Mouse (Mus musculus): ENCODE measurements around the gene Clec2g. TPM values are rescaled to one million over a fixed set of nuclear protein-coding genes. Genes with fewer than 3 reads are reported as not detected.
"Not testable (repeated sequence)": the region's sequence is repeated elsewhere in the genome, so short reads cannot be mapped to it uniquely, and the experiment has no call there.

The Clec2g gene
- polyA plus RNA-seq, 1 experiment: not detected

DNA sequence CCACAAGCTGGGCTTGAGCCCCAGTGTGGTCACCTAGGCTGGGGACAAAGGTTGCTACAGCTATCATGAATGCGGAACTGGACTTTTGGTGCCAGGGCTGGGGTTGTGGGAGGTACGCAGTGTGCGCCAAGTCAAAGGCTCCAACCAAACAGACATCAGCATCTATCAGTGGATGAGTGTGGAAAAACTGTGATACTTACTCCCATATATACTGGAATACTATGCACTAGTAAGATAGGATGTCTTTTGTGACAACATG lies 39.2 kb downstream of the Clec2g start:
- Histone ChIP-seq H3K27ac (ENCODE audit: insufficient read depth, low read depth, low read length) (no peak overlapping the region; the same call in 1 of the 2 replicates), H3K36me3 (ENCODE audit: control insufficient read depth, insufficient read depth, low read length) (no peaks in the 10 kb centered on the region), H3K4me1 (ENCODE audit: control insufficient read depth, insufficient read depth, insufficient read length, low read length) (no peaks in the 10 kb centered on the region), H3K4me3 (ENCODE audit: low read depth, low read length) (peak overlapping the region; percentile 35), H3K27me3 (ENCODE audit: control insufficient read depth, insufficient read depth, low read length) (no peaks in the 10 kb centered on the region)
- 90% methylated on average over 3 of the region's 3 CpGs for WGBS
- TF ChIP-seq POLR2A (IDR thresholded peaks at IDR 0.05; ENCODE audit: low read depth, low read length) (no peak), CTCF (IDR thresholded peaks at IDR 0.05; ENCODE audit: extremely low read depth, insufficient read length, insufficient replicate concordance, low read depth, low read length) (no peak)

DNA sequence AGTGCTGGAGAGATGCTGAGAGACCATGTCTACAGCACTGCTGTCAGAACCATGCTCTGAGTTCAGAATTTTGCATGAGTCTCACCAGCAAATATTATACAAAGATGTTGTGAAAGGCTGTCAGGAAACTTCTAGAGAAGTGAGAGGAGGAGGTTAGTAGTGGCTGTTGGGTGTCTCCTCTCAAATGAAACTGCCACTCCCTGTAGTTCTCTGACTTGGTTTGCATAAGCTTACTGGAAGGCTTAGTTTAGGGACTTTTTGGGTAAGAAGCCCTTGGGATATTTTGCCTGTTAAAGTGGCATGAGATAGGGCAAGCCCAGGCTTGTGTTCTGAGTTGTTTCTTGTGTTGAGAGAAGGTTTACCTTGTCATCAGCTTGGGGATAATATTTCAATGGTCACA lies 40.7 kb downstream of the Clec2g start:
- H3K4me3 ChIP-seq (ENCODE audit: low read depth, low read length); H3K4me1 ChIP-seq (ENCODE audit: control insufficient read depth, insufficient read depth, insufficient read length, low read length): not testable (repeated sequence)

DNA sequence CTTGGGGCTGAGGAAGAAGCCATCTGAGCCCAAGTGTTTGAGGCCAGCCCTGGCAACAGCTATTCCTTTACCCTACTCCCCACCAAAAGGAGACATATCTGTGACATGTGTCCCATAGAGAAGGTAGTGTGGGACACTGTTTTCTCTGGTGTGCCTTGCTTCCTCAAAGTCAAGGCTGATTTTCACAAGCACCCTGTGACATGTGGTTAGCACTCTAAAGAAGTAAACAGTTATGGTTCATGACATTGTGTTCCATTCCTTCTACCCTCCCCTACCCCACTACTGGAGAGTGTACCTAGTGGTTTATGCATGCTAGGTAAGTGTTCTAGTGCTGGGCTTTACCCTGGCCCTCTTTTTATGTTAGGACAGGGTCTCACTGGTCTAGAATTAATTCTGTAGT lies 42.0 kb downstream of the Clec2g start:
- H3K27ac ChIP-seq (ENCODE audit: insufficient read depth, low read depth, low read length): no peak overlapping the region

More for the DNA sequence above, 40.7 kb downstream of the Clec2g start:
- H3K36me3 ChIP-seq (ENCODE audit: control insufficient read depth, insufficient read depth, low read length); H3K27ac ChIP-seq (ENCODE audit: insufficient read depth, low read depth, low read length); H3K27me3 ChIP-seq (ENCODE audit: control insufficient read depth, insufficient read depth, low read length): not testable (repeated sequence)

DNA sequence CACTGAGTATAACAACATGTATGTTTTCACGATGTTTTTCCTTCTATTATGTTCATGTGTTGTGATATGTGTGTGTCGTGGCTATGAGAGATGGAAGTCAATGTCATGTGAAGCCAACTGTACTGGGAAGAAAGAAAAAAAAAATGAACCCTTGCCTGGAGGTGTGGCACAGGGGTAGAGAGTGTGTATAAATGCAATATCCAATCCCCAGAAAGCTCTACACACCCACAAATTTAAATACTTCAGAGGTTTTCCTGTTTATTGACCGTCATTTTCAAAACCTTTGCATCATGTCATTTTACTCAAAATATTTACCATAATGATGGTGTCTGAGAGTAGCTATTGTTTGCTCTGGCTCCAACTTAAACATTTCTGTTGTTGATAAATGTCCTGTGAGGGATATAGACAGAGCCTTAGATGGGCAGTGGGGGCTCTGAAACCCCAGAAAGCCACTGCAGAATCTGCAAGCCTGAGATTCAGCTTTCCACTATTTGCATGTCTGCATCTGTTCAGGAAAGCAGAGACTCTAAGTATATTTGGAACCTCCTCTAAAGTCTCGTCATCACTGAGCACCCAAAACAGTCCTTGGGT lies 47.9 kb downstream of the Clec2g start:
- H3K4me3 ChIP-seq (ENCODE audit: low read depth, low read length); H3K27ac ChIP-seq (ENCODE audit: insufficient read depth, low read depth, low read length); H3K4me1 ChIP-seq (ENCODE audit: control insufficient read depth, insufficient read depth, insufficient read length, low read length); H3K36me3 ChIP-seq (ENCODE audit: control insufficient read depth, insufficient read depth, low read length); H3K27me3 ChIP-seq (ENCODE audit: control insufficient read depth, insufficient read depth, low read length): not testable (repeated sequence)
- WGBS: 90% methylated on average over 4 of the region's 4 CpGs

More for the DNA sequence above, 42.0 kb downstream of the Clec2g start:
- TF ChIP-seq POLR2A (IDR thresholded peaks at IDR 0.05; ENCODE audit: low read depth, low read length) (no peak), CTCF (IDR thresholded peaks at IDR 0.05; ENCODE audit: extremely low read depth, insufficient read length, insufficient replicate concordance, low read depth, low read length) (no peak)
- no peaks in the 10 kb centered on the region for H3K36me3 ChIP-seq (ENCODE audit: control insufficient read depth, insufficient read depth, low read length)
- H3K4me1 ChIP-seq (ENCODE audit: control insufficient read depth, insufficient read depth, insufficient read length, low read length): no peaks in the 10 kb centered on the region
- H3K4me3 ChIP-seq (ENCODE audit: low read depth, low read length): no peak overlapping the region
- H3K27me3 ChIP-seq (ENCODE audit: control insufficient read depth, insufficient read depth, low read length): no peaks in the 10 kb centered on the region

DNA sequence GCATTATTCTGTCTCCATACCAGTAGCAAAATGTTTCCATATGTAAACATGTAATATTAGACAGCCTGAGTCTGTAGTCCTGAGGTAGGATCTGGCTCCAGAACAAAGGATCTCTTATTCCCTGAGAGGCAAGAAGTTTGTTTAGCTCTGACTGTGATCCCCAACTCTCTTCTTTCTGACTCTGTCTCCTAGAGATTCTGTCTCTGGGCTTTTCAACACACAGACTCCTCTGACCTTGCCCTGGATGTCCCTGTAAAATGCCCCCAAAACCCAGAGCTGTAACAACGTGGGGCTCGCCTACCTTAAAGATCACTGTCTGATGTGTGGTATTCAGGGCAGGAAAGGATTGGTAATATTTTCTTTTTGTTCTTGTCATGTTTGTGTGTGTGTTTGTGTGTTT lies 58.2 kb downstream of the Clec2g start:
- Histone ChIP-seq H3K4me3 (ENCODE audit: low read depth, low read length) (no peak overlapping the region), H3K27ac (ENCODE audit: insufficient read depth, low read depth, low read length) (no peak overlapping the region), H3K27me3 (ENCODE audit: control insufficient read depth, insufficient read depth, low read length) (no peaks in the 10 kb centered on the region), H3K4me1 (ENCODE audit: control insufficient read depth, insufficient read depth, insufficient read length, low read length) (peaks cover 15% of the 10 kb centered on the region), H3K36me3 (ENCODE audit: control insufficient read depth, insufficient read depth, low read length) (no peaks in the 10 kb centered on the region)
- TF ChIP-seq CTCF (IDR thresholded peaks at IDR 0.05; ENCODE audit: extremely low read depth, insufficient read length, insufficient replicate concordance, low read depth, low read length) (no peak), POLR2A (IDR thresholded peaks at IDR 0.05; ENCODE audit: low read depth, low read length) (no peak)
- 74% methylated on average over 2 of the region's 2 CpGs for WGBS

DNA sequence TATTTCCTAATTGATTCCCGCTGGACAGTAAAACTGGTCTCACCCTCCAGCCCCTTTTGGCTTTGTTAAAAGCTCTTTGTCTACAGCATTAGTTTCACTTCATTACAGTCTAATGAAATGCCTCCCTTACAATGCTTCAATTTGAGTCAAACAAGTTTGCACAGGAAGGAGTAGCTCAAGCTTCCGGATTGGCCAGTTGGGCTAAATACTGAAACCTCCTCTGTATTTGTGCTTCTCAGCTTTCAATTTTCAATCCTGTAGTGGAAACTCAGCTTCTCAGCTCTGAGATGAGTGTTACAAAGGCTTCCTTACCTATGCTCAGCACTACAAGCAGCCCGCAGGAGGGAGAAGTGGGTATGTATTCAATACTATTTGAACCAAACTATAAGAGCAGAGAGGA lies 58.6 kb downstream of the Clec2g start:
- TF ChIP-seq CTCF (IDR thresholded peaks at IDR 0.05; ENCODE audit: extremely low read depth, insufficient read length, insufficient replicate concordance, low read depth, low read length): no peak
- TF ChIP-seq POLR2A (IDR thresholded peaks at IDR 0.05; ENCODE audit: low read depth, low read length): no peak
- Histone ChIP-seq H3K4me3 (ENCODE audit: low read depth, low read length) (no peak overlapping the region), H3K36me3 (ENCODE audit: control insufficient read depth, insufficient read depth, low read length) (no peaks in the 10 kb centered on the region), H3K27me3 (ENCODE audit: control insufficient read depth, insufficient read depth, low read length) (no peaks in the 10 kb centered on the region), H3K27ac (ENCODE audit: insufficient read depth, low read depth, low read length) (peak overlapping the region; percentile 36; the same call in 1 of the 2 replicates), H3K4me1 (ENCODE audit: control insufficient read depth, insufficient read depth, insufficient read length, low read length) (peaks cover 15% of the 10 kb centered on the region)
- 69% methylated on average over 3 of the region's 3 CpGs for WGBS

DNA sequence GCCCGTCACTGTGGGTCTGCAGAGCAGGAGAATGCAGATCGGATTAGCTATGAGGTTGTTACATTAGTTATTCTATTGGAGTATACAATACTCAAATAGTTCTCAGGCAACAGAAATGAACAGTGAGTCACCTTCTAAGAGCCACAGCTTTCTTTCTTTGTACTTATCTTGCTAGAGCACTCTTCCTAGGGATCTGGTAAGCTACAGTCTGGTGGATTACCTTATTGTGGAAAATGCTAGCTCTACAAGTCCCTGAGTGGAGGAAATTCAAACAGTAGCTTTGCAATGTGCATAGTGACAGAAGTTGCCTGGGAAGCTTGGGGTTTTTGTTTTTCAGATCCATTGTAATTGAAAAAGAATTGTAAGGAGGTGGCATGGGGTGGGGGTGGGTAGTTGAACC lies 59.0 kb downstream of the Clec2g start:
- no peak for TF ChIP-seq CTCF (IDR thresholded peaks at IDR 0.05; ENCODE audit: extremely low read depth, insufficient read length, insufficient replicate concordance, low read depth, low read length)
- no peak for TF ChIP-seq POLR2A (IDR thresholded peaks at IDR 0.05; ENCODE audit: low read depth, low read length)
- Histone ChIP-seq H3K36me3 (ENCODE audit: control insufficient read depth, insufficient read depth, low read length) (no peaks in the 10 kb centered on the region), H3K27me3 (ENCODE audit: control insufficient read depth, insufficient read depth, low read length) (no peaks in the 10 kb centered on the region), H3K4me3 (ENCODE audit: low read depth, low read length) (no peak overlapping the region), H3K27ac (ENCODE audit: insufficient read depth, low read depth, low read length) (peak overlapping the region; percentile 36; the same call in 1 of the 2 replicates), H3K4me1 (ENCODE audit: control insufficient read depth, insufficient read depth, insufficient read length, low read length) (peaks cover 15% of the 10 kb centered on the region)
- 76% methylated on average over 2 of the region's 2 CpGs for WGBS

DNA sequence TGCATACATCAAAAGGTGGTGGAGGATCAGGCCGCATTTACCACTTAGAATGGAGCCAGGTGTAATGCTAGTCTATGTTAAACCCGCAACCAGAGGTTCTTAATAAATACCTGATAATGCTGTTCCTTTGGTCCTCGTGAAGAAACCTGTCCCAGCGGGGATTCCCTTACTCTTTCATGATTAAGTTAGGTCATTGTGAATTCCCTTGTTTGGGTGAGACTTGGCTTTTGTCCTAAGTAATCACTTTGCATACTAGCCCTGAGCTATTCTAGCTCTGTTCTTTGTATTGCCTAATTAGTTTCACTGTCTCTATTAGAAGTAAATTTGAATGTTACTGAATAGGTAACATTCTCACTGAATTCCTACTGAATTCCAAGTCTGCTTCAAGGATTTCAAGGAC lies 60.2 kb downstream of the Clec2g start:
- H3K27ac ChIP-seq (ENCODE audit: insufficient read depth, low read depth, low read length): peak overlapping the region; percentile 51; the same call in 1 of the 2 replicates
- WGBS: 24% methylated on average over 4 of the region's 4 CpGs
- H3K27me3 ChIP-seq (ENCODE audit: control insufficient read depth, insufficient read depth, low read length): no peaks in the 10 kb centered on the region
- no peaks in the 10 kb centered on the region for H3K36me3 ChIP-seq (ENCODE audit: control insufficient read depth, insufficient read depth, low read length)
- no peak for TF ChIP-seq POLR2A (IDR thresholded peaks at IDR 0.05; ENCODE audit: low read depth, low read length)
- TF ChIP-seq CTCF (IDR thresholded peaks at IDR 0.05; ENCODE audit: extremely low read depth, insufficient read length, insufficient replicate concordance, low read depth, low read length): no peak
- peaks cover 15% of the 10 kb centered on the region for H3K4me1 ChIP-seq (ENCODE audit: control insufficient read depth, insufficient read depth, insufficient read length, low read length)
- H3K4me3 ChIP-seq (ENCODE audit: low read depth, low read length): no peak overlapping the region
